Mouse (Mus musculus) liver, embryonic 14.5 days (tissue): ENCODE data around the gene Gpc6. TPM values are rescaled to one million over a fixed set of nuclear protein-coding genes. Genes with fewer than 3 reads are reported as not detected.

Source experiments
- ATAC-seq: fragments of 200-750 bp; cut with Nextera tagmentation; 2 replicates; pipeline ENCODE4 v1.8.0; 2017; ENCODE audit warnings: moderate number of reproducible peaks, mild to moderate bottlenecking, moderate library complexity; ENCODE audit not compliant: insufficient read depth
- DNase-seq, 3 experiments: peaks; one replicate each; pipeline ENCODE4 v3.0.0-alpha.2; 2012 to 2013; ENCODE audit warnings: low read depth in 3 of 3, low spot score in 3 of 3
- H3K27ac ChIP-seq: fragments of 300-500 bp; sonication (generic); 2 replicates; pipeline ENCODE4 v1.5.1; 2014; ENCODE audit warnings: moderate library complexity, mild to moderate bottlenecking, control low read depth, inconsistent platforms
- H3K27me3 ChIP-seq: fragments of 300-500 bp; sonication (generic); 2 replicates; pipeline ENCODE4 v1.6.1; 2014; ENCODE audit warnings: mild to moderate bottlenecking, low read length, moderate library complexity; ENCODE audit not compliant: control insufficient read depth, insufficient read depth
- H3K36me3 ChIP-seq: fragments of 300-500 bp; sonication (generic); replicated peaks from 2 replicates; pipeline ENCODE4 v1.6.1; 2014; ENCODE audit warnings: low read depth; ENCODE audit not compliant: control insufficient read depth, insufficient read depth
- H3K4me1 ChIP-seq, 2 experiments: fragments of 200-500 bp in 1 of 2; fragments of 300-500 bp in 1 of 2; sonication (generic) in 1 of 2; replicated peaks; 2 replicates each; pipeline ENCODE4 v1.6.1; 2012 to 2014; ENCODE audit warnings: antibody characterized with exemption in 1 of 2, inconsistent platforms in 1 of 2, low read length in 1 of 2; ENCODE audit not compliant: control insufficient read depth in 2 of 2, insufficient read depth in 2 of 2
- H3K4me2 ChIP-seq: fragments of 300-500 bp; sonication (generic); 2 replicates; pipeline ENCODE4 v1.6.1; 2014; ENCODE audit warnings: low read depth, mild to moderate bottlenecking, control low read depth, moderate library complexity
- H3K4me3 ChIP-seq, 2 experiments: fragments of 200-500 bp in 1 of 2; fragments of 300-500 bp in 1 of 2; sonication (generic) in 1 of 2; 2 replicates each; pipeline ENCODE4 v1.5.1; 2012 to 2014; ENCODE audit warnings: low read depth in 2 of 2, low read length in 2 of 2, mild to moderate bottlenecking in 2 of 2, control low read depth in 1 of 2, inconsistent platforms in 1 of 2, moderate library complexity in 1 of 2; ENCODE audit not compliant: insufficient read depth in 1 of 2
- H3K9ac ChIP-seq: fragments of 300-500 bp; sonication (generic); replicated peaks from 2 replicates; pipeline ENCODE4 v1.6.1; 2014; ENCODE audit warnings: mild to moderate bottlenecking, control low read depth, moderate library complexity
- H3K9me3 ChIP-seq: fragments of 300-500 bp; sonication (generic); 2 replicates; pipeline ENCODE4 v1.6.1; 2016; ENCODE audit warnings: low read length, mixed read lengths; ENCODE audit not compliant: control insufficient read depth
- CTCF ChIP-seq: IDR thresholded peaks from 2 replicates; pipeline ENCODE4 v1.5.1; 2016; ENCODE audit warnings: antibody characterized with exemption, low read depth, control low read depth
- EP300 ChIP-seq: IDR thresholded peaks from 2 replicates; pipeline ENCODE4 v1.6.1; 2016; ENCODE audit warnings: antibody characterized with exemption, low read depth
- WGBS: fragments of 180-500 bp; shearing (Covaris S2); extraction: QIAGEN DNeasy Blood & Tissue Kit; methylation state at CpG from one replicate; pipeline ENCODE4 v1.1.7; 2014; ENCODE audit not compliant: insufficient replicate concordance; 5-methylcytosine and 5-hydroxymethylcytosine counted together
- polyA plus RNA-seq, 2 experiments: library from polyadenylated mRNA; depleted of rRNA in 1 of 2; stranded (reverse) in 1 of 2; unstranded in 1 of 2; fragments of >200 nt; fragmentation: Nextera tagmentation in 1 of 2; extraction: Ambion mirVana in 1 of 2; gene quantifications; 2 replicates each; pipeline versions ENCODE4 v1.2.1 to v1.2.3; 2012 to 2014

Gpc6 gene
- polyA plus RNA-seq, 2 experiments = 0.97 to 2.3 TPM

GRCm38 (mm10) chr14:117650141-117650540 is 725.0 kb downstream of the Gpc6 start:
- TF ChIP-seq EP300 (no peak), CTCF (no peak)
- WGBS = 70% methylated on average over 4 of the region's 4 CpGs
- ATAC-seq (no peak), DNase-seq (no peak)
- H3K27me3 ChIP-seq = no peaks in the 10 kb centered on the region
- no peaks in the 10 kb centered on the region; a peak in 1 of 4 replicates for H3K4me1 ChIP-seq
- H3K9ac ChIP-seq = no peak overlapping the region
- no peaks in the 10 kb centered on the region for H3K9me3 ChIP-seq
- no peak overlapping the region for H3K27ac ChIP-seq
- H3K4me2 ChIP-seq = no peak overlapping the region
- no peak overlapping the region for H3K4me3 ChIP-seq
- H3K36me3 ChIP-seq = no peaks in the 10 kb centered on the region

- Histone ChIP-seq H3K9me3 (no peaks in the 10 kb centered on the region), H3K27ac (no peak overlapping the region), H3K4me2 (no peak overlapping the region), H3K27me3 (no peaks in the 10 kb centered on the region), H3K36me3 (no peaks in the 10 kb centered on the region), H3K4me1 (no peaks in the 10 kb centered on the region; a peak in 1 of 4 replicates), H3K4me3 (no peak overlapping the region), H3K9ac (no peak overlapping the region)
- ATAC-seq = no peak
- DNase-seq = no peak
- TF ChIP-seq EP300 (no peak), CTCF (no peak)
- 72% methylated on average over 4 of the region's 4 CpGs for WGBS
Observed at GRCm38 (mm10) chr14:117651271-117651670, 726.2 kb downstream of the Gpc6 start.

GRCm38 (mm10) chr14:117651938-117652337 is 726.8 kb downstream of the Gpc6 start:
- ATAC-seq (no peak), DNase-seq (no peak)
- no peak overlapping the region for H3K9ac ChIP-seq
- H3K4me1 ChIP-seq = no peaks in the 10 kb centered on the region; a peak in 1 of 4 replicates
- no peak overlapping the region for H3K27ac ChIP-seq
- no peak for TF ChIP-seq CTCF
- no peak for TF ChIP-seq EP300
- 67% methylated on average over 2 of the region's 2 CpGs for WGBS
- no peak overlapping the region for H3K4me2 ChIP-seq
- no peak overlapping the region for H3K4me3 ChIP-seq
- no peaks in the 10 kb centered on the region for H3K27me3 ChIP-seq
- H3K9me3 ChIP-seq = no peaks in the 10 kb centered on the region
- no peaks in the 10 kb centered on the region for H3K36me3 ChIP-seq

- no peaks in the 10 kb centered on the region for H3K27me3 ChIP-seq
- no peak for DNase-seq
- H3K4me3 ChIP-seq = no peak overlapping the region
- H3K9me3 ChIP-seq = no peaks in the 10 kb centered on the region
- 72% methylated on average over 6 of the region's 6 CpGs for WGBS
- H3K36me3 ChIP-seq = no peaks in the 10 kb centered on the region
- H3K4me2 ChIP-seq = no peak overlapping the region
- H3K9ac ChIP-seq = no peak overlapping the region
- no peaks in the 10 kb centered on the region; a peak in 1 of 4 replicates for H3K4me1 ChIP-seq
- no peak overlapping the region for H3K27ac ChIP-seq
- no peak for ATAC-seq
- TF ChIP-seq CTCF (no peak), EP300 (no peak)
Observed at GRCm38 (mm10) chr14:117655382-117655781, 730.3 kb downstream of the Gpc6 start.

- H3K4me1 ChIP-seq = no peaks in the 10 kb centered on the region
- DNase-seq (no peak), ATAC-seq (no peak)
- no peak overlapping the region for H3K4me2 ChIP-seq
- no peaks in the 10 kb centered on the region for H3K27me3 ChIP-seq
- WGBS = 59% methylated on average over 8 of the region's 8 CpGs
- no peak overlapping the region for H3K27ac ChIP-seq
- no peak for TF ChIP-seq EP300
- TF ChIP-seq CTCF = no peak
- H3K4me3 ChIP-seq = no peak overlapping the region
- H3K9me3 ChIP-seq = no peaks in the 10 kb centered on the region
- no peaks in the 10 kb centered on the region for H3K36me3 ChIP-seq
- no peak overlapping the region for H3K9ac ChIP-seq
Observed at GRCm38 (mm10) chr14:117659198-117659761, 734.2 kb downstream of the Gpc6 start.
